Comparison of ENCODE assay signal across 8 mouse cellular contexts in the genomic region with DNA sequence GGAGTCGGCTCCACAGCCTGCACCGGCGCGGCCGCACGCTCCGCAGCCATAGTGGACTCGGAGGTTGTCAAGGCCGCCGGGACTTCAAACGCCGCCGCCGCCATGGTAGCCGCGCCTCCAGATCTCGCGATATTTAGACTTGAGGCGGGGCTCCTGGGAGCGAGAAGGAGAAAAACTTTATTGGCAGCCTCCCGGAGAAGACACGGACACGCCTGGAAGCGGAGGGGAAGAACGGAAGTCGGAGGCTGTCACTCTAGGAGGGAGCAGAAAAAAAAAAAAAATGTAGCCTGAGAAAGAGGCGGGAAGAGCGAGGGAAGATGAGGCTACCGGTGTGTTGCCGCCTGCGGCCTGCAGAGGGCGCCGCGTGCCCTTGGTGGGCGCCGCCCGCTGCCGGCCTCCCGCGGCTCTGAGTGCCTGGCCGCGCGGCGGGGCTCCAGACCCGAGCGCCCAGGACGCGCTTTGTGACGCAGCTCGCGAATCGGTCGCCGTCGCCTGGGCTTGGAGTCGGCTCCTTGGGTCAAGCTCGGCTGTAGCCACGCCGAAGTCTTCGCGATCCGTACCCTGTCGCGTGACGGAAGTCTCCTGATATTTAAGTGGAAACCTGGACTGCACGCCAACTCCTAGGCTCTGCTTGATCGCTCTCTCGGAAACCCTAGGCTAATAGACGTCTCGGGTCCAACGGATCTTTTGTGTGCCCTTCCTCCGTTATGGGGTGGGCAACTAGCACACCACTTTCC. TPM values are rescaled to one million over a fixed set of nuclear protein-coding genes. Genes with fewer than 3 reads are reported as not detected.
DNase-seq lines count a peak whose midpoint lies in the region; ATAC-seq and TF ChIP-seq lines count a peak whose summit lies in the region.

A gene (minus strand): TSS at position 251 of the 737 bp plus-strand sequence.

- TF ChIP-seq POLR2A in testis, adult 2 months (IDR thresholded peaks at IDR 0.05; ENCODE audit: control insufficient read depth, low read depth, low read length): peak; percentile 83

- H3K4me3 ChIP-seq in E14TG2a.4 (replicated peaks; ENCODE audit: low read length): peak within 1 kb of the TSS; percentile 98
- peak within 1 kb of the TSS; percentile 94 for H3K4me3 ChIP-seq in forebrain, embryonic 12.5 days (replicated peaks)
- H3K4me3 ChIP-seq in heart, postnatal 0 days (ENCODE audit: low read depth, low read length): peak within 1 kb of the TSS; percentile 99
- H3K4me3 ChIP-seq in liver, embryonic 16.5 days (ENCODE audit: low read depth, low read length): peak within 1 kb of the TSS; percentile 100
- H3K4me3 ChIP-seq in neural tube, embryonic 13.5 days: peak within 1 kb of the TSS; percentile 92
- peak within 1 kb of the TSS; percentile 93 for H3K4me3 ChIP-seq in testis, adult 2 months (ENCODE audit: control insufficient read depth, low read depth, low read length)

- TF ChIP-seq CTCF in E14TG2a.4 (conservative IDR thresholded peaks at IDR 0.05; ENCODE audit: low read length): peak; percentile 26; the same call in 1 of the 2 replicates
- peak; percentile 70 for TF ChIP-seq CTCF in heart, postnatal 0 days (IDR thresholded peaks at IDR 0.05; ENCODE audit: low read depth)
- TF ChIP-seq CTCF in testis, adult 2 months (IDR thresholded peaks at IDR 0.05; ENCODE audit: control insufficient read depth, insufficient read depth, insufficient replicate concordance, low read depth, low read length): peak; percentile 78

- peak within 1 kb of the TSS; percentile 94 for H3K9ac ChIP-seq in forebrain, embryonic 12.5 days
- H3K9ac ChIP-seq in heart, postnatal 0 days (replicated peaks; ENCODE audit: low read depth, low read length): peak within 1 kb of the TSS; percentile 89
- H3K9ac ChIP-seq in liver, embryonic 16.5 days (ENCODE audit: low read depth, low read length): peak within 1 kb of the TSS; percentile 98
- peak within 1 kb of the TSS; percentile 92 for H3K9ac ChIP-seq in neural tube, embryonic 13.5 days

- peaks cover 27% of the 10 kb centered on the region for H3K36me3 ChIP-seq in E14TG2a.4 (ENCODE audit: insufficient read depth, low read length)
- H3K36me3 ChIP-seq in forebrain, embryonic 12.5 days (replicated peaks): peaks cover 24% of the 10 kb centered on the region
- peaks cover 15% of the 10 kb centered on the region for H3K36me3 ChIP-seq in heart, postnatal 0 days (replicated peaks; ENCODE audit: control insufficient read depth, insufficient read depth, low read length)
- H3K36me3 ChIP-seq in liver, embryonic 16.5 days (ENCODE audit: control insufficient read depth, insufficient read depth): peaks cover 13% of the 10 kb centered on the region
- H3K36me3 ChIP-seq in neural tube, embryonic 13.5 days: peaks cover 23% of the 10 kb centered on the region
- H3K36me3 ChIP-seq in testis, adult 2 months (ENCODE audit: control insufficient read depth, insufficient read depth, low read length): no peaks in the 10 kb centered on the region; the same call in 1 of the 2 replicates

- TF ChIP-seq EP300 in heart, postnatal 0 days (IDR thresholded peaks at IDR 0.05; ENCODE audit: low read depth): peak; percentile 100

- H3K4me1 ChIP-seq in E14TG2a.4 (replicated peaks; ENCODE audit: low read depth, low read length): peaks cover 20% of the 10 kb centered on the region
- H3K4me1 ChIP-seq in forebrain, embryonic 12.5 days: peaks cover 9% of the 10 kb centered on the region
- H3K4me1 ChIP-seq in heart, postnatal 0 days (ENCODE audit: control insufficient read depth, insufficient read depth): peaks cover 9% of the 10 kb centered on the region
- peaks cover 14% of the 10 kb centered on the region for H3K4me1 ChIP-seq in liver, embryonic 16.5 days (ENCODE audit: control insufficient read depth, low read depth, low read length)
- H3K4me1 ChIP-seq in neural tube, embryonic 13.5 days (replicated peaks): peaks cover 9% of the 10 kb centered on the region
- peaks cover 5% of the 10 kb centered on the region; the same call in 1 of the 2 replicates for H3K4me1 ChIP-seq in testis, adult 2 months (ENCODE audit: control insufficient read depth, insufficient read depth, low read length)

- ATAC-seq in forebrain, embryonic 12.5 days (ENCODE audit: low FRiP score): peak; percentile 95
- ATAC-seq in heart, postnatal 0 days (ENCODE audit: insufficient read depth, low read depth): peak; percentile 95
- peak; percentile 93 for ATAC-seq in liver, embryonic 16.5 days (ENCODE audit: low read depth)
- peak; percentile 96 for ATAC-seq in neural tube, embryonic 13.5 days (ENCODE audit: low read depth)

- under 1% methylated on average over 72 of the region's 72 CpGs for WGBS in forebrain, embryonic 12.5 days
- under 1% methylated on average over 72 of the region's 72 CpGs for WGBS in heart, postnatal 0 days
- under 1% methylated on average over 72 of the region's 72 CpGs for WGBS in liver, embryonic 16.5 days (ENCODE audit: insufficient replicate concordance)
- WGBS in neural tube, embryonic 13.5 days: 1% methylated on average over 72 of the region's 72 CpGs

- H3K9me3 ChIP-seq in E14TG2a.4 (ENCODE audit: low read length): no peaks in the 10 kb centered on the region
- H3K9me3 ChIP-seq in forebrain, embryonic 12.5 days: no peaks in the 10 kb centered on the region
- no peaks in the 10 kb centered on the region for H3K9me3 ChIP-seq in heart, postnatal 0 days (replicated peaks; ENCODE audit: control insufficient read depth, low read length)
- H3K9me3 ChIP-seq in liver, embryonic 16.5 days (replicated peaks; ENCODE audit: control insufficient read depth, low read length): no peaks in the 10 kb centered on the region
- H3K9me3 ChIP-seq in neural tube, embryonic 13.5 days: no peaks in the 10 kb centered on the region

- H3K4me2 ChIP-seq in forebrain, embryonic 12.5 days: peak within 1 kb of the TSS; percentile 68
- H3K4me2 ChIP-seq in heart, postnatal 0 days (ENCODE audit: low read depth, low read length): peak within 1 kb of the TSS; percentile 98
- H3K4me2 ChIP-seq in liver, embryonic 16.5 days (ENCODE audit: low read depth, low read length): peak within 1 kb of the TSS; percentile 84
- peak within 1 kb of the TSS; percentile 81 for H3K4me2 ChIP-seq in neural tube, embryonic 13.5 days

- peak; percentile 98 for DNase-seq in c-Kit-positive CD71-positive TER-119-positive erythroid progenitor cells, embryonic 14.5 days (ENCODE audit: low spot score)
- DNase-seq in heart, postnatal 0 days (ENCODE audit: low spot score): peak; percentile 99
- DNase-seq in kidney, postnatal 4 days: peak; percentile 94 to 97

- H3K27me3 ChIP-seq in E14TG2a.4 (ENCODE audit: insufficient read depth, low read length): peaks cover 20% of the 10 kb centered on the region
- no peaks in the 10 kb centered on the region for H3K27me3 ChIP-seq in forebrain, embryonic 12.5 days
- no peaks in the 10 kb centered on the region for H3K27me3 ChIP-seq in heart, postnatal 0 days (ENCODE audit: control insufficient read depth, insufficient read depth, low read length)
- no peaks in the 10 kb centered on the region for H3K27me3 ChIP-seq in liver, embryonic 16.5 days (ENCODE audit: control insufficient read depth, insufficient read depth, low read depth, low read length)
- H3K27me3 ChIP-seq in neural tube, embryonic 13.5 days: peaks cover 3% of the 10 kb centered on the region; the same call in 1 of the 2 replicates
- no peaks in the 10 kb centered on the region for H3K27me3 ChIP-seq in testis, adult 2 months (ENCODE audit: control insufficient read depth, insufficient read depth, low read length)

- peak within 1 kb of the TSS; percentile 78 for H3K27ac ChIP-seq in forebrain, embryonic 12.5 days
- peak within 1 kb of the TSS; percentile 85 for H3K27ac ChIP-seq in heart, postnatal 0 days (ENCODE audit: low read depth)
- peak within 1 kb of the TSS; percentile 87 for H3K27ac ChIP-seq in liver, embryonic 16.5 days (ENCODE audit: low read length)
- H3K27ac ChIP-seq in neural tube, embryonic 13.5 days (replicated peaks): peak within 1 kb of the TSS; percentile 81
- peak within 1 kb of the TSS; percentile 91 for H3K27ac ChIP-seq in testis, adult 2 months (ENCODE audit: control insufficient read depth, insufficient read depth, low read depth, low read length)

RNA-seq across cellular contexts. Expression of the gene that starts here (rescaled TPM):
- polyA plus RNA-seq in forebrain, embryonic 12.5 days (2016; fragmentation: Nextera tagmentation; extraction: Ambion mirVana): 43.4 and 44.3 TPM in 2 replicates
- 12.6 and 19.7 TPM in 2 replicates for total RNA-seq in heart, postnatal 0 days (2014; rRNA removed; ENCODE audit: low replicate concordance)
- polyA plus RNA-seq in heart, postnatal 0 days (2015; fragmentation: Nextera tagmentation; extraction: Ambion mirVana): 11.6 and 15.1 TPM in 2 replicates
- 13.3 and 16.1 TPM in 2 replicates for polyA plus RNA-seq in liver, embryonic 16.5 days (2015; fragmentation: Nextera tagmentation; extraction: Ambion mirVana)
- 24.9 and 27.2 TPM in 2 replicates for polyA plus RNA-seq in neural tube, embryonic 13.5 days (2015; fragmentation: Nextera tagmentation; extraction: Ambion mirVana)
- 100 and 115 TPM in 2 replicates for polyA plus RNA-seq in testis, adult 2 months (2012; rRNA removed)

Comparison
In these comparisons a context has a peak if more than half of its experiments do, and no peak if none do; other contexts are left out.
1. Peak in every context shown above with its lines: DNase-seq, ATAC-seq, H3K4me3 ChIP-seq and H3K27ac ChIP-seq.
2. CTCF ChIP-seq: peak in every context shown above with its lines; median percentile 78 in testis, adult 2 months; 70 in heart, postnatal 0 days; 26 in E14TG2a.4.